Mouse (Mus musculus): ENCODE measurements around the gene Nos1.

- TF ChIP-seq CTCF (IDR thresholded peaks at IDR 0.05; ENCODE audit: low read depth) = no peak
- TF ChIP-seq EP300 (IDR thresholded peaks at IDR 0.05; ENCODE audit: low read depth) = no peak
Measured at GRCm38 (mm10) chr5:117810930-117811329, 30.1 kb downstream of the Nos1 start.

All from heart, postnatal 0 days (tissue).